Mouse (Mus musculus) CH12.LX (cell line): ENCODE measurements around the gene Borcs6. TPM values are rescaled to one million over a fixed set of nuclear protein-coding genes. Genes with fewer than 3 reads are reported as not detected.

Experiments
- DNase-seq: peaks from one replicate; pipeline ENCODE4 v3.0.0-alpha.2; 2013; ENCODE audit errors: extremely low read depth
- H3K27ac ChIP-seq: 2 replicates; pipeline ENCODE4 v1.5.1; 2012; ENCODE audit warnings: low read depth, mild to moderate bottlenecking, control low read depth, moderate library complexity; ENCODE audit not compliant: insufficient read depth
- H3K27me3 ChIP-seq: replicated peaks from 2 replicates; pipeline ENCODE3; 2012; ENCODE audit warnings: inconsistent platforms
- H3K36me3 ChIP-seq, 2 experiments: replicated peaks in 1 of 2; 2 replicates each; pipeline versions ENCODE3 to v1.6.1; 2012; ENCODE audit warnings: inconsistent platforms in 1 of 2, low read length in 1 of 2, mild to moderate bottlenecking in 1 of 2, mixed read lengths in 1 of 2, moderate library complexity in 1 of 2; ENCODE audit not compliant: control insufficient read depth in 1 of 2, insufficient read depth in 1 of 2
- H3K4me1 ChIP-seq, 2 experiments: 2 replicates each; pipeline ENCODE4 v1.6.1; 2012; ENCODE audit warnings: inconsistent platforms in 1 of 2, moderate library complexity in 1 of 2; ENCODE audit not compliant: insufficient read depth in 2 of 2, control insufficient read depth in 1 of 2
- H3K4me2 ChIP-seq: 2 replicates; pipeline ENCODE4 v1.6.1; 2012; ENCODE audit warnings: low read depth, mild to moderate bottlenecking, control low read depth; ENCODE audit not compliant: poor library complexity, insufficient read depth, severe bottlenecking
- H3K4me3 ChIP-seq, 3 experiments: fragments of 150-350 bp in 1 of 3; sonication (generic) in 1 of 3; replicated peaks in 1 of 3; 2 replicates each; pipeline versions ENCODE3 to v1.5.1; 2011 to 2012; ENCODE audit warnings: low read depth in 2 of 3, low read length in 2 of 3, mild to moderate bottlenecking in 2 of 3, moderate library complexity in 2 of 3, control low read depth in 1 of 3, improper control_type of control experiment in 1 of 3, inconsistent platforms in 1 of 3, mixed read lengths in 1 of 3; ENCODE audit not compliant: poor library complexity in 1 of 3
- H3K79me2 ChIP-seq: replicated peaks from 2 replicates; pipeline ENCODE4 v1.6.1; 2012; ENCODE audit warnings: mild to moderate bottlenecking, moderate library complexity; ENCODE audit not compliant: control insufficient read depth, poor library complexity, insufficient read depth, severe bottlenecking; ENCODE audit errors: extremely low read depth
- H3K9ac ChIP-seq: 2 replicates; pipeline ENCODE4 v1.6.1; 2012; ENCODE audit warnings: low read depth, mild to moderate bottlenecking, control low read depth, moderate library complexity; ENCODE audit not compliant: insufficient read depth
- H3K9me3 ChIP-seq: replicated peaks from 2 replicates; pipeline ENCODE3; 2012; ENCODE audit warnings: low read length, inconsistent platforms, mixed read lengths
- CHD1 ChIP-seq: IDR thresholded peaks from 2 replicates; pipeline ENCODE4 v1.6.1; 2012; ENCODE audit warnings: low read depth, low read length, improper control_type of control experiment, inconsistent platforms
- CHD2 ChIP-seq: IDR thresholded peaks from 2 replicates; pipeline ENCODE4 v1.6.1; 2011; ENCODE audit warnings: low read length, improper control_type of control experiment
- EP300 ChIP-seq: IDR thresholded peaks from 2 replicates; pipeline ENCODE4 v1.6.1; 2011; ENCODE audit warnings: low read length, improper control_type of control experiment
- ETS1 ChIP-seq: conservative IDR thresholded peaks from 2 replicates; pipeline ENCODE4 v1.6.1; 2012; ENCODE audit warnings: low read depth, mild to moderate bottlenecking, inconsistent platforms, low read length, improper control_type of control experiment, moderate library complexity
- GABPA ChIP-seq: IDR thresholded peaks from 2 replicates; pipeline ENCODE4 v1.6.1; 2012; ENCODE audit warnings: low read depth, low read length, improper control_type of control experiment, inconsistent platforms; ENCODE audit not compliant: insufficient replicate concordance
- IRF4 ChIP-seq: IDR thresholded peaks from 2 replicates; pipeline ENCODE4 v1.6.1; 2014; ENCODE audit warnings: low read depth, mild to moderate bottlenecking, inconsistent platforms, low read length, improper control_type of control experiment
- JUN ChIP-seq: IDR thresholded peaks from 2 replicates; pipeline ENCODE4 v1.6.1; 2011; ENCODE audit warnings: low read depth, mild to moderate bottlenecking, low read length, improper control_type of control experiment, moderate library complexity; ENCODE audit not compliant: insufficient read depth
- KAT2A ChIP-seq: IDR thresholded peaks from 2 replicates; pipeline ENCODE4 v1.6.1; 2012; ENCODE audit warnings: low read length, improper control_type of control experiment, inconsistent platforms; ENCODE audit not compliant: insufficient replicate concordance
- MAX ChIP-seq: IDR thresholded peaks from 2 replicates; pipeline ENCODE4 v1.6.1; 2011; ENCODE audit warnings: low read length, improper control_type of control experiment
- MAZ ChIP-seq: IDR thresholded peaks from 2 replicates; pipeline ENCODE4 v1.6.1; 2012; ENCODE audit warnings: low read depth, mild to moderate bottlenecking, inconsistent platforms, low read length, improper control_type of control experiment, moderate library complexity
- MEF2A ChIP-seq: IDR thresholded peaks from 2 replicates; pipeline ENCODE4 v1.6.1; 2014; ENCODE audit warnings: low read depth, mild to moderate bottlenecking, inconsistent platforms, low read length, improper control_type of control experiment, borderline replicate concordance
- MYC ChIP-seq: IDR thresholded peaks from 2 replicates; pipeline ENCODE4 v1.6.1; 2011; ENCODE audit warnings: low read depth, mild to moderate bottlenecking, improper control_type of control experiment, low read length
- NELFE ChIP-seq: IDR thresholded peaks from 2 replicates; pipeline ENCODE4 v1.6.1; 2011; ENCODE audit warnings: low read depth, low read length, improper control_type of control experiment
- NRF1 ChIP-seq: IDR thresholded peaks from 2 replicates; pipeline ENCODE4 v1.6.1; 2014; ENCODE audit warnings: low read depth, mild to moderate bottlenecking, inconsistent platforms, low read length, improper control_type of control experiment, moderate library complexity
- PAX5 ChIP-seq: IDR thresholded peaks from 2 replicates; pipeline ENCODE4 v1.6.1; 2012; ENCODE audit warnings: low read length, inconsistent platforms, mixed read lengths
- POLR2A ChIP-seq: IDR thresholded peaks from 2 replicates; pipeline ENCODE4 v1.6.1; 2011; ENCODE audit warnings: low read depth, mild to moderate bottlenecking, improper control_type of control experiment, low read length
- SMC3 ChIP-seq: IDR thresholded peaks from 2 replicates; pipeline ENCODE4 v1.6.1; 2011; ENCODE audit warnings: low read depth, low read length, improper control_type of control experiment
- TCF12 ChIP-seq: IDR thresholded peaks from 2 replicates; pipeline ENCODE4 v1.6.1; 2014; ENCODE audit warnings: low read depth, mild to moderate bottlenecking, inconsistent platforms, low read length, improper control_type of control experiment
- UBTF ChIP-seq: IDR thresholded peaks from 2 replicates; pipeline ENCODE4 v1.6.1; 2012; ENCODE audit warnings: low read depth, mild to moderate bottlenecking, inconsistent platforms, low read length, improper control_type of control experiment, moderate library complexity
- ZKSCAN1 ChIP-seq: IDR thresholded peaks from 2 replicates; pipeline ENCODE4 v1.6.1; 2012; ENCODE audit warnings: low read depth, inconsistent platforms, low read length, improper control_type of control experiment, borderline replicate concordance
- dilution Hi-C: fragments of 300-500 bp; cut with MboI; formaldehyde crosslinking; loops from 2 replicates; pipeline ENCODE4 v1.14.3; 2020; ENCODE audit warnings: low sequenced_read_pairs; ENCODE audit not compliant: extremely low pct_unique_long_range_greater_than_20kb, extremely low pct_ligation_motif_present
- in situ Hi-C: fragments of 300-500 bp; cut with MboI; formaldehyde crosslinking; loops from 3 replicates; pipeline ENCODE4 v1.14.3; 2019; ENCODE audit warnings: low sequenced_read_pairs, low pct_ligation_motif_present, low pct_unique_long_range_greater_than_20kb, mixed read lengths
- polyA plus RNA-seq: library from polyadenylated mRNA; unstranded; fragments of >175 nt; gene quantifications from 2 replicates; pipeline ENCODE4 v1.2.1, GENCODE M21; 2012; ENCODE audit warnings: low read depth; ENCODE audit not compliant: insufficient read length
- total RNA-seq, 2 experiments: library from RNA; depleted of rRNA; stranded (reverse); fragments of 300-350 nt in 1 of 2; fragments of >200 nt in 1 of 2; gene quantifications; 2 replicates each; pipeline ENCODE4 v1.2.3; 2012 to 2014

Borcs6 gene
- total and polyA plus RNA-seq, 3 experiments = 5.4 to 11.1 (median 7.3) TPM

DNA sequence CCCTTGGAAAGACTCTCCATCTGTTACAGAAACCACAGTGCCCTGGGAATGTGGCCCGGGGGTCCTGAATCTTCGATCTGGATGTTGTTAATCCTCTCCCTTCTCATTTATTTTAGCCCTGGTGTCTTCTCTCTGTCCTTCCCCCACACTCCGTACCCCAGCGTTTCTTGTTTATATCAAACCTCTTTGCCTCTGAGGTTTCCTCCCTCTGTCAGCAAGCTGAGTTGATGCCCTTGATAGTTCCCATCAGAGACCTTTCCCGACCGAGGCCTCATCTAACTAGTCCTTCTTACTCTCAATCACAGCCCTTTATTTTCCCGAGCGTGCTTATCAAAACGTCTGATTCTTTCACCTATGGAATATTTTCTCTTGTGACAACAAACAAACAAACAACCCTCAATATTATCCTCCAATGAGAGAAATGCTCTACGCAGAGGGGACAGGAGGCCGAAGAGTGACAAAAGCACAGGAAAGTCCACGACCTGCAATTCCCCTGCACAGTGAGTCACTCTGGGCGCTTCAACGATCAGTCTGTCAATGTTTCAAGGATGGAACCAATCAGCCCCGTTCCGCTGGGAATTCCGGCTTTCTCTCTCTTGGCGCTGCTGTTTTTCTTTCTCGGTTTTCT lies 674 bp upstream of the Borcs6 start:
- H3K4me1 ChIP-seq = peaks cover 0 to 31% of the 10 kb centered on the region in 2 experiments; a peak in 2 of 4 replicates
- H3K36me3 ChIP-seq = peaks cover 0 to 16% of the 10 kb centered on the region in 2 experiments
- peak overlapping the region; percentile 71 to 87 (median 79) for H3K4me3 ChIP-seq
- peak overlapping the region; percentile 92 for H3K9ac ChIP-seq
- dilution Hi-C loops = no loop called here
- H3K4me2 ChIP-seq = peak overlapping the region; percentile 96
- peaks cover 3% of the 10 kb centered on the region for H3K27me3 ChIP-seq
- TF ChIP-seq MYC = 0 out of 2 replicates have a peak, but pooled peaks have one; percentile 16
- peak; percentile 9; the same call in 1 of the 2 replicates for TF ChIP-seq IRF4
- TF ChIP-seq CHD2 = peak; percentile 54
- TF ChIP-seq TCF12 = no peak
- TF ChIP-seq CHD1 = peak; percentile 74; the same call in 1 of the 2 replicates
- peak; percentile 56; the same call in 1 of the 2 replicates for TF ChIP-seq MAX
- TF ChIP-seq JUN = no peak
- TF ChIP-seq SMC3 = no peak
- 0 out of 2 replicates have a peak, but pooled peaks have one; percentile 22 for TF ChIP-seq EP300
- TF ChIP-seq ETS1 = no peak
- H3K27ac ChIP-seq = no peak overlapping the region
- DNase-seq = no peak
- no peaks in the 10 kb centered on the region for H3K9me3 ChIP-seq
- H3K79me2 ChIP-seq = no peaks in the 10 kb centered on the region; the same call in none of the 2 replicates
- in situ Hi-C loops = no loop called here

DNA sequence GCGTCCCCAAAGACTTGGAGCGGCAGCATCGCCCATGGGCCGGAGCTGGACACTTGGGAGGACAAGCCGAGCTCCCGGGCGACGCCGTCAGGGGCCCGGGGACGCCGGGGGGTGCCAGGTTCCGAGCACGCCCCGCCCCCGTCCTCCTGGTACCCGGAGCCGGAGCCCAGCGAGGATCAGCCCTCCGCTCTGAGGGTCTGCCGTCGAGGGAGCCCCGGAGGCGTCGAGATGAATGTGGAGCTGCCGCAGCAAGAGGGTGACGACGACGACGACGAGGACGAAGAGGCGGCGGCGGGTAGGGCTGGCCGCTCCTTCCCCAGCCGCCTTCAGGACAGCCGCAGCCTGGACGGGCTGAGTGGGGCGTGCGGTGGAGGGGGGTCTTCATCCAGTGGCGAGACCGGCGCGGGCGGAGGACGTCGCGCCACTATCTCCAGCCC lies 476 bp downstream of the Borcs6 start:
- TF ChIP-seq UBTF (peak; percentile 67; the same call in 1 of the 2 replicates), CHD1 (no peak), MAZ (peak; percentile 2; the same call in 1 of the 2 replicates), MEF2A (no peak), SMC3 (no peak), PAX5 (no peak), NRF1 (no peak), KAT2A (no peak), POLR2A (no peak), ZKSCAN1 (no peak), NELFE (no peak), GABPA (no peak)
- no peaks in the 10 kb centered on the region for H3K9me3 ChIP-seq
- in situ Hi-C loops = loop anchor here (5.0 kb wide), 1 partner anchor 57 kb away; no protein-coding TSS in a partner anchor
- peak overlapping the region; percentile 64 for H3K4me2 ChIP-seq
- H3K36me3 ChIP-seq = peaks cover 0 to 10% of the 10 kb centered on the region in 2 experiments
- peak overlapping the region; percentile 92 for H3K9ac ChIP-seq
- dilution Hi-C loops = no loop called here
- H3K4me3 ChIP-seq = peak overlapping the region; percentile 77 to 87 (median 87)
- H3K27me3 ChIP-seq = peaks cover 3% of the 10 kb centered on the region
- H3K4me1 ChIP-seq = peaks cover 0 to 34% of the 10 kb centered on the region in 2 experiments; a peak in 2 of 4 replicates
- no peak for DNase-seq
- no peaks in the 10 kb centered on the region; the same call in none of the 2 replicates for H3K79me2 ChIP-seq
- peak overlapping the region; percentile 53 for H3K27ac ChIP-seq
